Mouse (Mus musculus): Measurements from ENCODE around the gene Keap1. TPM values are rescaled to one million over a fixed set of nuclear protein-coding genes. Genes with fewer than 3 reads are reported as not detected.

The Keap1 gene
- polyA plus RNA-seq, 1 experiment from 2014 or later: 35.9 TPM

GRCm38 (mm10) chr9:21180402-21180801 lies 58.8 kb downstream of the Keap1 start:
- H3K36me3 ChIP-seq (ENCODE audit: control insufficient read depth, insufficient read depth, low read length): no peaks in the 10 kb centered on the region
- no peak overlapping the region for H3K9ac ChIP-seq (ENCODE audit: low read length)
- no peak for DNase-seq (ENCODE audit: low spot score)
- WGBS: 65% methylated on average over 4 of the region's 4 CpGs
- no peak overlapping the region for H3K4me3 ChIP-seq (ENCODE audit: low read depth, low read length)
- no peak overlapping the region for H3K27ac ChIP-seq (ENCODE audit: low read depth, low read length)
- no peak for ATAC-seq (replicated peaks; ENCODE audit: low FRiP score)
- H3K4me2 ChIP-seq (ENCODE audit: low read depth, low read length, severe bottlenecking): no peak overlapping the region
- peaks cover 18% of the 10 kb centered on the region for H3K27me3 ChIP-seq (ENCODE audit: control insufficient read depth, insufficient read depth, low read length)
- no peaks in the 10 kb centered on the region for H3K9me3 ChIP-seq (ENCODE audit: control insufficient read depth, low read length)
- H3K4me1 ChIP-seq (replicated peaks; ENCODE audit: control insufficient read depth, insufficient read depth, low read length): peaks cover 5% of the 10 kb centered on the region; the same call in 1 of the 2 replicates

Other genes starting within 250 kb of the Keap1 start
- 119 and 130 TPM in 2 replicates for gene Mrpl4, start 236.6 kb downstream of the Keap1 start, polyA plus RNA-seq (2014; fragmentation: Nextera tagmentation; extraction: Ambion mirVana)
- gene Icam1, start 223.4 kb downstream of the Keap1 start, polyA plus RNA-seq (2014; fragmentation: Nextera tagmentation; extraction: Ambion mirVana): 4.2 and 4.8 TPM in 2 replicates
- 5.8 and 6.2 TPM in 2 replicates for gene Icam4, start 210.0 kb downstream of the Keap1 start, polyA plus RNA-seq (2014; fragmentation: Nextera tagmentation; extraction: Ambion mirVana)
- not detected in 2 replicates for gene Icam5, start 207.3 kb downstream of the Keap1 start, polyA plus RNA-seq (2014; fragmentation: Nextera tagmentation; extraction: Ambion mirVana)
- 1.2 and 2.9 TPM in 2 replicates for gene Zglp1, start 172.3 kb downstream of the Keap1 start, polyA plus RNA-seq (2014; fragmentation: Nextera tagmentation; extraction: Ambion mirVana)
- gene Gm49373, start 166.3 kb downstream of the Keap1 start, polyA plus RNA-seq (2014; fragmentation: Nextera tagmentation; extraction: Ambion mirVana): 1.4 and 1.5 TPM in 2 replicates
- 46.9 and 54.6 TPM in 2 replicates for gene Fdx1l, start 165.7 kb downstream of the Keap1 start, polyA plus RNA-seq (2014; fragmentation: Nextera tagmentation; extraction: Ambion mirVana)
- gene Gm38431, start 147.4 kb downstream of the Keap1 start, polyA plus RNA-seq (2014; fragmentation: Nextera tagmentation; extraction: Ambion mirVana): 3.9 and 4.5 TPM in 2 replicates
- gene Raver1, start 147.4 kb downstream of the Keap1 start, polyA plus RNA-seq (2014; fragmentation: Nextera tagmentation; extraction: Ambion mirVana): 118 and 124 TPM in 2 replicates
- gene Tyk2, start 108.1 kb downstream of the Keap1 start, polyA plus RNA-seq (2014; fragmentation: Nextera tagmentation; extraction: Ambion mirVana): 10.3 and 10.8 TPM in 2 replicates
- gene Cdc37, start 89.4 kb downstream of the Keap1 start, polyA plus RNA-seq (2014; fragmentation: Nextera tagmentation; extraction: Ambion mirVana): 300 and 308 TPM in 2 replicates
- gene Pde4a, start 73.6 kb downstream of the Keap1 start, polyA plus RNA-seq (2014; fragmentation: Nextera tagmentation; extraction: Ambion mirVana): 7.0 and 8.4 TPM in 2 replicates
- 0.09 and 0.11 TPM in 2 replicates for gene S1pr5, start 9.1 kb upstream of the Keap1 start, polyA plus RNA-seq (2014; fragmentation: Nextera tagmentation; extraction: Ambion mirVana)
- gene Atg4d, start 25.9 kb upstream of the Keap1 start, polyA plus RNA-seq (2014; fragmentation: Nextera tagmentation; extraction: Ambion mirVana): 55.7 and 57.9 TPM in 2 replicates
- 16.3 and 22.3 TPM in 2 replicates for gene Kri1, start 48.6 kb upstream of the Keap1 start, polyA plus RNA-seq (2014; fragmentation: Nextera tagmentation; extraction: Ambion mirVana)
- gene Cdkn2d, start 52.0 kb upstream of the Keap1 start, polyA plus RNA-seq (2014; fragmentation: Nextera tagmentation; extraction: Ambion mirVana): 58.6 and 60.8 TPM in 2 replicates
- gene Ap1m2, start 73.0 kb upstream of the Keap1 start, polyA plus RNA-seq (2014; fragmentation: Nextera tagmentation; extraction: Ambion mirVana): 1.4 and 2.6 TPM in 2 replicates
- gene Slc44a2, start 81.3 kb upstream of the Keap1 start, polyA plus RNA-seq (2014; fragmentation: Nextera tagmentation; extraction: Ambion mirVana): 71.0 and 76.3 TPM in 2 replicates
- 295 and 297 TPM in 2 replicates for gene Ilf3, start 128.5 kb upstream of the Keap1 start, polyA plus RNA-seq (2014; fragmentation: Nextera tagmentation; extraction: Ambion mirVana)
- gene Qtrt1, start 172.5 kb upstream of the Keap1 start, polyA plus RNA-seq (2014; fragmentation: Nextera tagmentation; extraction: Ambion mirVana): 58.2 and 61.5 TPM in 2 replicates
- gene Dnm2, start 185.5 kb upstream of the Keap1 start, polyA plus RNA-seq (2014; fragmentation: Nextera tagmentation; extraction: Ambion mirVana): 72.8 and 74.0 TPM in 2 replicates